Mouse (Mus musculus): Measurements from ENCODE around the gene Gm5134. TPM values are rescaled to one million over a fixed set of nuclear protein-coding genes. Genes with fewer than 3 reads are reported as not detected.

The Gm5134 gene
- not detected in 2 replicates for polyA plus RNA-seq (2016; fragmentation: Nextera tagmentation; extraction: Ambion mirVana)

DNA sequence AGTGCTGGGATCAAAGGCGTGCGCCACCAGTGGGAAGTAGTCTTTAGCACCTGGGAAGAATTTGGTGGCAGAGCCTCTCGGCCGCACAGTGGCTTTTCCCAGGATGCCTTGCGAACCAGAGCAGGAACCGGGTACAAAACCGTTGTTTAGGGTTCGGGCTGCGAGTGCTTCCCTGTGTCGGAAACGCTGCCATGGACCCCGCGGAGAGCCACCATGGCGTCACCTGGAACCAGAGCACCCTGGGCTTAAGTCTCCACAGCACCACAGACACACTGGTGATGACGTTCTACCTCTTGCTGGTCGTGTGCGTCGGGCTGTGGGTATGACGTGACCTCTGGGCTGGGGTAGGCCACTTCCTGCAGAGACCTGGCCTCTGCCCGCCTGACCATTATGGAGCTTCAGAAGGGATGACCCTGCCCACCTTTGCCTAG is at the start of gene Gm5134:
TSS of gene Gm5134 (plus strand) at position 134 of the 431 bp plus-strand sequence.
- no peak within 1 kb of the TSS for H3K9ac ChIP-seq
- no peak for ATAC-seq (ENCODE audit: low FRiP score)
- peaks cover 28% of the 10 kb centered on the region for H3K27me3 ChIP-seq
- H3K4me1 ChIP-seq = peaks cover 10% of the 10 kb centered on the region
- WGBS = 32% methylated on average over 20 of the region's 20 CpGs
- H3K36me3 ChIP-seq = no peaks in the 10 kb centered on the region
- H3K4me3 ChIP-seq = peak within 1 kb of the TSS; percentile 11; the same call in 1 of the 2 replicates
- H3K4me2 ChIP-seq (replicated peaks) = peak within 1 kb of the TSS; percentile 42
- no peak within 1 kb of the TSS for H3K27ac ChIP-seq
- no peaks in the 10 kb centered on the region for H3K9me3 ChIP-seq (replicated peaks)

DNA sequence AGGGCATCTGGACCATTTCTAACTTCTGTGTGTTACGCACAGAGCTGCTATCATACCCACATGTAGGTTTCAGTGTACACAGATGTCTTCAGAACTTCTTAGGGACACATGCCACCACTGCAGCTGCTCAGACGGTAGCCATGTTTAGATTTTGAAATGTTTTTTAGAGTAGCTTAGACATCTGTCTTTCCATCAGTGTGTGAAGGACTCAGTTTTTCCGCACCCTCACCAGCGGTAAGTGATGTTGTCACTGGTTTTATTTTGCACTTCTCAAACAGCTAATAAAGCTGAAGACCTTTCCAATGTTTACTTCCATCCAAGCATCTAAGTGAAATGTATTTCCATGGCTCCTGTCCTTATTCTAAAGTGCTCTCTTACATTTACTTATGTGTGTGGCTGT is 47.4 kb upstream of the Gm5134 start:
- Histone ChIP-seq H3K9me3 (replicated peaks) (no peaks in the 10 kb centered on the region), H3K36me3 (peaks cover 94% of the 10 kb centered on the region), H3K4me3 (no peak overlapping the region), H3K27ac (no peak overlapping the region), H3K27me3 (no peaks in the 10 kb centered on the region), H3K9ac (no peak overlapping the region), H3K4me1 (no peaks in the 10 kb centered on the region), H3K4me2 (replicated peaks) (no peak overlapping the region)
- 98% methylated on average over 4 of the region's 4 CpGs for WGBS
- no peak for ATAC-seq (ENCODE audit: low FRiP score)

DNA sequence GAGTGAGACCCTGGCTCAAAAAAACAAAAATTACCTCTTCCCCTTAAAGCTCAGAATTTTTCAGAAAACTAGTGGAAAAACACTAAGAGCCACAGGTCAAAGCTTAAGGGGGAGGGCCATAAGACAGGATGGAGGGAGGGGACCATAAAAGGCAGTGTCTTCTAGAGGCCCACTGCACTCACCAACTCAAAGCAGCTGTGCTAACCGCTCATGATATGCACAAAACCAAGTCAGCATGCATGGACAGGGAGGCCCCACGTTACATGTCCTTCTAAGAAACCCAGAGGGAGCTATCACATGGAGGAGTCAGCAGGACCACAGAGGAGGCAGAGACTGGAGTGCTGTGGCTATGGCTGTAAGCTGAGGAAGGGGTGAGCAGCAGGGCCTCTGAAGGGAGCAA is 43.6 kb upstream of the Gm5134 start:
- no peak overlapping the region for H3K27ac ChIP-seq
- no peak overlapping the region for H3K4me3 ChIP-seq
- H3K36me3 ChIP-seq = peaks cover 84% of the 10 kb centered on the region
- H3K9ac ChIP-seq = no peak overlapping the region
- no peaks in the 10 kb centered on the region for H3K9me3 ChIP-seq (replicated peaks)
- no peak overlapping the region for H3K4me2 ChIP-seq (replicated peaks)
- 0 out of 2 replicates have a peak, but pooled peaks cover under 1% of the 10 kb centered on the region for H3K4me1 ChIP-seq
- ATAC-seq (ENCODE audit: low FRiP score) = no peak
- 89% methylated on average over 2 of the region's 2 CpGs for WGBS
- H3K27me3 ChIP-seq = no peaks in the 10 kb centered on the region

DNA sequence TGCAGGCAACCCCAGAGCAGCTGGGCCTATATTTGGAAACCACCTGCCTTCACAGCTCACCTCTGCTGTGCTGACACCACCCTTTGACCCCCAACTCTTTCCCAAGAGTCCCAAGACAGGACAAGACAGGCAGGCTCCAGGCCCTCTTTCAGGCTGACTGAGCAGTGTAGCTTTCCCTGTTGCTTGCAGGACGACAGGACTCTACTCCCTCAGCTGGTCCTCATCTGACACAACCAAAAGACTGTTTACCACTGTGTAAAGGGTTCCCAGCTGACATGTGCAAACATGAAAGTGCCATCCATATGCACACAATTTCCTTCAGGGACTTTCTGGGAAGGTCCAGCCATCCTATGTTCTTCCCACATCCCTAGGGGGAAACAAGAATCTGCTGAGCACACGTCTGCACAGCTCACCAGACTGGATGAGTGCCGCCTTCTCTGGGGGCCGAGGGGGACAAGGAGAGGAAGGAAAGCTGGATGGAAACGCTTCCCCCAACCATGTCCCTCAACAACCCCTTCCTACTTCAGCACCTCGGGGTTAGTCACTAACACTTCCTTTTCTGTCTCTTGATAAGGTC is 41.2 kb upstream of the Gm5134 start:
- no peak for ATAC-seq (ENCODE audit: low FRiP score)
- peaks cover 69% of the 10 kb centered on the region for H3K36me3 ChIP-seq
- 66% methylated on average over 6 of the region's 6 CpGs for WGBS
- H3K27me3 ChIP-seq = no peaks in the 10 kb centered on the region
- no peak overlapping the region for H3K27ac ChIP-seq
- peaks cover 5% of the 10 kb centered on the region for H3K4me1 ChIP-seq
- no peak overlapping the region for H3K4me2 ChIP-seq (replicated peaks)
- H3K9ac ChIP-seq = no peak overlapping the region
- H3K4me3 ChIP-seq = no peak overlapping the region
- H3K9me3 ChIP-seq (replicated peaks) = no peaks in the 10 kb centered on the region

DNA sequence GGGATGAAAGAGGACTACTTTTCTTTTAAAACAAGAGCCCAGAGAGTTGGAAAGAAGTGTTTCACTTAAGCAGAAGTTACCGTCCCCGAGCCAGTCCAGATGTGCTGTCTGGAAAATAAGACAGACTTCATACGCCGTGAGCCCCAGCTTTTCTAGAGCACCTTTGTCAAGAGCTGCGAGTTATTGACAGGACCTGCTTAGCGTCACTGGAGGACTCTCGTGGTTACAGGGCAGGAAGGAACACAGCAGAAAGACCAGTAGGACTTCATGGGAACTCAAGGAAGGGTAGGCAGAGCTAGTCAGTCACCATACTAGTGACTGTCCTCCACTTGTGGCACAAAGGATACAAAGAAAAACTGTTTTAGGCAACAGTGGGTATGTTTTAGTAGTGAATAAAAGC is 38.8 kb upstream of the Gm5134 start:
- WGBS = 84% methylated on average over 7 of the region's 7 CpGs
- peaks cover 53% of the 10 kb centered on the region for H3K36me3 ChIP-seq
- H3K4me3 ChIP-seq = no peak overlapping the region
- H3K4me2 ChIP-seq (replicated peaks) = no peak overlapping the region
- no peak overlapping the region for H3K9ac ChIP-seq
- peaks cover 28% of the 10 kb centered on the region for H3K4me1 ChIP-seq
- ATAC-seq (ENCODE audit: low FRiP score) = no peak
- H3K9me3 ChIP-seq (replicated peaks) = no peaks in the 10 kb centered on the region
- no peak overlapping the region for H3K27ac ChIP-seq
- H3K27me3 ChIP-seq = no peaks in the 10 kb centered on the region

DNA sequence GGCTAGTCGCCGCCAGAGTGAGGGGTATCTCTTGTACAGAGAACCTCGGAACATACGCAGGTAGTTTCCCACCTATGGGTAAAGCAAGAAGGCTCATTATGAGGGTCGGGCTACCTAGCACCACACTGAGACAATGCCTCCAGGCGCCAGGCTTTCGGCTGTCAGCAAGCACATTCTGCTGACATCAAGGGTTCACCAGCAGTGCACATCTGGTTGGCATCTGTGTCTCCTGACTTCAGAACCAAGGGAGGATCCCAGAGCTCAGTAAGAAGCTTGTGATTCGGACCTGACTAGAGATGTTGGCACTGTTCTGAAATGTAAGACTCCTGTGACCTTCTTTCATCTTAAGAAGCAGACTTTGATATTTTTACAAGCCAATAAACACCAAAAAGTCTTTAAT is 37.5 kb upstream of the Gm5134 start:
- Histone ChIP-seq H3K9ac (no peak overlapping the region), H3K4me2 (replicated peaks) (no peak overlapping the region), H3K9me3 (replicated peaks) (no peaks in the 10 kb centered on the region), H3K4me3 (no peak overlapping the region), H3K36me3 (peaks cover 40% of the 10 kb centered on the region), H3K27me3 (no peaks in the 10 kb centered on the region), H3K27ac (no peak overlapping the region), H3K4me1 (peaks cover 29% of the 10 kb centered on the region)
- no peak for ATAC-seq (ENCODE audit: low FRiP score)
- WGBS = 70% methylated on average over 8 of the region's 8 CpGs

DNA sequence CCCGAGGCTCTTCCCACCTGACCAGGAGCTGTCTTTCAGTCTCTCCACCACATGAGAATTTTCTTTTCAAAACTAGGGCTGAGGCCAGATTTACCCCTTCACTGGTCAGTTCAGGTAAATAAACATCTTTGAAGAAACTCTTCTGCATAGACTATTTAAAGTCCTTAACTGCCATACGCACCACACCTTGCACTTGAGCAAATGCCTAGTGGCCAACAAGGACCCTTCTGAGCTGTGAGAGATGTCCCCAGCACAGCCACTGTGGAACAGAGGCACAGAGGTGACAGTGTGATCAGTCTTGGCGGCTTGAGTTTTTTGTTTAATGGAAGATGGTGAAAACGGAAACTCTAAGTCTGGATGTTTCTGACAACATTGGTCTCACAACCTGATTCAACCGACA is 35.3 kb upstream of the Gm5134 start:
- H3K27ac ChIP-seq = peak overlapping the region; percentile 66
- no peaks in the 10 kb centered on the region for H3K27me3 ChIP-seq
- peak overlapping the region; percentile 78 for H3K4me2 ChIP-seq (replicated peaks)
- no peak for ATAC-seq (ENCODE audit: low FRiP score)
- no peak overlapping the region for H3K4me3 ChIP-seq
- no peak overlapping the region for H3K9ac ChIP-seq
- H3K36me3 ChIP-seq = peaks cover 30% of the 10 kb centered on the region
- peaks cover 43% of the 10 kb centered on the region for H3K4me1 ChIP-seq
- whole genome bisulfite sequencing = 84% methylated on average over 5 of the region's 5 CpGs
- no peaks in the 10 kb centered on the region for H3K9me3 ChIP-seq (replicated peaks)

DNA sequence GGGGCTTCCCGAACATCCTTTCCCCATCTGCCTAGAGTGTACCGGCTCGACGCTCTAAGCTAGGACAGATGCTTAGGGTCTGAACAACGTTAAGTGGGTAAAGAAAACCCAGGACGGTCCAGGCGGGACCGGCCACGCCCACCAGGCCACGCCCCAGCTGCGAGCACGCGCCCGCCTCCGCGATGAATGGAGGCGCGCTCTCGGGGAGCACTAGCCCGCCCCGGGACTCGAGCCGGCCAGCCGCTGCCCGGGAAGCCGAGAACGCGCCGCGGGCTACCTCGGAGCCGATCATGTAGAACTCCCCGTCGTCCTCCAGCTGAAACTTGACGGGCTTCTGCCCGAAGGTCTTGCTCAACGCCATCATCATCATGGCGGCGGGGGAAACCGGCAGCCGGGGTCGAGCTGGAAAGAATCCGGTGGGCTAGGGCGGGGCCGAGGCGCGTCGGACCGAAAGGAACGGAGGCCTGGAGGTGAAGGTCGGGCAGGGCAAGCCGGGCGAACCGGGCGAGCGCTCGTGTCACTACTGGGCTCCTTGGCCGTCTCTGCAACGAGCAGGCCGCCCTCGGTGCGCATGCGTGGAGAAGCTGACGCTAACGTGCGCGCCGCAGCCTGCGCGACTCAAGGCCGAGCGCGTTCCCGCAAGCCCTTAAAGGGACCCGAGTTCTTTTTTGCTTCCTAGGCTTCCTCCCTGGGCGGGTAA is 33.1 kb upstream of the Gm5134 start, which contains the start of gene Smarcb1:
TSS of gene Smarcb1 (minus strand) at position 592 of the 700 bp plus-strand sequence.
- Histone ChIP-seq H3K4me3 (peak within 1 kb of the TSS; percentile 73), H3K4me1 (peaks cover 41% of the 10 kb centered on the region), H3K36me3 (peaks cover 19% of the 10 kb centered on the region), H3K4me2 (replicated peaks) (peak within 1 kb of the TSS; percentile 78), H3K9me3 (replicated peaks) (no peaks in the 10 kb centered on the region), H3K27me3 (no peaks in the 10 kb centered on the region), H3K9ac (peak within 1 kb of the TSS; percentile 90), H3K27ac (peak within 1 kb of the TSS; percentile 98)
- peak; percentile 90 for ATAC-seq (ENCODE audit: low FRiP score)
- 0% methylated on average over 75 of the region's 76 CpGs for WGBS

DNA sequence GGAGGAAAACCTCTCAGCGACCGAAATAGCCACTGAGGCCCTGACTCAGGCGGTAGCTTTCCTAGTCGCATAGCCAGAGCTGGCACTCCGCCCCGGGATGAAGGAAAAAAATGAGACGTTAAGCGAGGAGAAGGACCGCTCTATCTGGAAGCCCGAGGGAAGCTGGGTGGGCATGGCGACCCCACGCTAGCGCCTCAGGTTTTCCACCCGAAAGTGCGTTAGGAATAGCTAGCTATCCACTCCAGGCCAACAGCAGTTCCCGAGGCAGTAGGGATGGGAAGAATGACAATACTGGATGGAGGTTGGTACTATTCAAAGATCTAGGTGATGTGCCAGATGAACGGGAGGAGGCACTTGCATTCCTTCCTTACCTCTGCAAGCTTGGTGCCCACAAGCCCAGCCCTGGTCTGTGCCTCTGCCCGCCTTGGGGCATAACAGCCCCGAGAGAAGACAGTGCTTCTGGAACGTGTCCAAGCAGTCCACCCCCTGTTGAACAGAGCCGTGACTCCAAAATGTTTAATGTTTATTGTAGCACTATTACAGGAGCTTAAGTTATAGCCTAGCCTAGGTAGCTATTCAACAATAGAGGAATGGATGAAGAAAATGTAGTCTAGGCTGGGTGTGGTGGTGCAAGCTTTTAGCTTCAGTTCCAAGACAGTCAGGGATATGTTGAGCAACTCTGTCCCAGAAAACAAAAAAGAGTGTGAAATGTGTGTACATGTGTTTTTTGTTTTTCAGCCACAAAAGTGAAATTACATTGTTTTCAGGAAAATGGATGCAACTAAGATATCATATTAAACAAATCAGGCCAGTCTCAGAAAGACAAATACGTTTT is 32.4 kb upstream of the Gm5134 start:
- Histone ChIP-seq H3K36me3 (peaks cover 19% of the 10 kb centered on the region), H3K9ac (peak overlapping the region; percentile 90), H3K4me3 (peak overlapping the region; percentile 73), H3K9me3 (replicated peaks) (no peaks in the 10 kb centered on the region), H3K4me1 (peaks cover 41% of the 10 kb centered on the region), H3K27me3 (no peaks in the 10 kb centered on the region), H3K4me2 (replicated peaks) (peak overlapping the region; percentile 78), H3K27ac (peak overlapping the region; percentile 98)
- ATAC-seq (ENCODE audit: low FRiP score) = peak; percentile 44
- 5% methylated on average over 22 of the region's 22 CpGs for WGBS

DNA sequence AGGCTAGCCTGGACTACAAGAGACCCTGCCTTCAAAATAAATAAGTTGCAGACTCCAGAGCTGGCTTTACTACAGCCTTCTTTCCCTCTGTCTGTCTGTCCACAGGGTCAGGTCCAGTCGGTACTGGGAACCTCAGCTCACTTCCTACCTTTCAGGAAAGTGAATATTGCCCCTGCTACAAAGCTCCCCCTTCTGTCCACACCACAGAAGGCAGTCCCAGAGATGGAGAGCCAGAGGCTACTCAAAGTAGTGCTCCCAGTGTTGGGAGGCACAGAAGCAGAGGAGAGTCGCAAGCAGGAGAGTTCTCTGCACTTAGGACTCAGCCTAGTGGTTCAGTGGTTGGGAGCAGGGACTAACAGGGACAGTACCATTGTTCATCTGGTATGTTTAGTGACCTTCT is 30.0 kb upstream of the Gm5134 start:
- no peak overlapping the region for H3K27ac ChIP-seq
- H3K4me3 ChIP-seq = no peak overlapping the region
- H3K4me1 ChIP-seq = peaks cover 26% of the 10 kb centered on the region
- H3K9me3 ChIP-seq (replicated peaks) = no peaks in the 10 kb centered on the region
- WGBS = 54% methylated on average over 2 of the region's 2 CpGs
- ATAC-seq (ENCODE audit: low FRiP score) = no peak
- H3K36me3 ChIP-seq = peaks cover 16% of the 10 kb centered on the region; the same call in 1 of the 2 replicates
- H3K27me3 ChIP-seq = no peaks in the 10 kb centered on the region
- H3K9ac ChIP-seq = no peak overlapping the region
- H3K4me2 ChIP-seq (replicated peaks) = no peak overlapping the region

DNA sequence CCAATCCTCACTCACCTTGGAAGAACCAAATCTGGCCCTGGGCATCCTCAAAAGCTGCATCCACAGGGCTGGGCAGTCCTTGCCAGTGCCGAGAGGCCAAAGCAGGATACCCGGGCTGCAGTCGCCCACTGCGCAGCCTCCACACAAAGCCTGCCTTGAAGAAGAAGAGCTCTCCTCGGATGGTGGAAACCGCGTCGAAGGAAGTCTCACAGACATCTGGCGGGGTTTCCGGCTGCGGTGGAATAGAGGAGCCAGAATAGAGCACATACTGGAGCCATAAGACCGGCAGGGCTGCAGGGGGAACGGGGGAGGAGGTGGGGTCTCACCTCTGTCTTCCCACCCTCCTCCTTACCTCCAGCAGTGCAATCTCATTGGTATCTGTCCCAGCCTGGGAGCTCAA is 27.9 kb upstream of the Gm5134 start:
- no peak overlapping the region for H3K27ac ChIP-seq
- no peaks in the 10 kb centered on the region for H3K9me3 ChIP-seq (replicated peaks)
- H3K36me3 ChIP-seq = peaks cover 16% of the 10 kb centered on the region; the same call in 1 of the 2 replicates
- H3K27me3 ChIP-seq = peaks cover 13% of the 10 kb centered on the region
- WGBS = 74% methylated on average over 13 of the region's 13 CpGs
- ATAC-seq (ENCODE audit: low FRiP score) = no peak
- no peak overlapping the region for H3K9ac ChIP-seq
- H3K4me3 ChIP-seq = no peak overlapping the region
- H3K4me2 ChIP-seq (replicated peaks) = no peak overlapping the region
- H3K4me1 ChIP-seq = peaks cover 32% of the 10 kb centered on the region

DNA sequence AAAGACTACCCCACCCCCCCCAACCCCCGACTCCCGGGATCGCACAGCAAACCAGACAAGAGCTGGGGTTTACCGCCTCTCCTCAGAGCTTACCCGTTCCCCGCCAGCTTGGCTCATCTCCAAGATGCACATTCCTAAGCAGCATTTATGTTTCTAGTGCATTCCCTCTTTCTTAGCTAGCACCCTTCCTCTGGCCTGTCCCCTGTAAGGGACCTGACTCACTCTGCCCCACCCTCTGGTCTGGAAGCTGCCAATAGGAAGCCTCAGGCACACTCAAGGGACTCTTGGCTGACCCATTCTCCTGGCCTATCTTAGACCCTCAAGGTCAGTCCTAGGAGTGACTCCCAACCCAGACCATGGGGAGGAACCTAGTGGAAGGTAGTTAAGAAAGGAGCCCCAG is 24.0 kb upstream of the Gm5134 start:
- no peak overlapping the region for H3K4me3 ChIP-seq
- peaks cover 38% of the 10 kb centered on the region for H3K4me1 ChIP-seq
- no peak overlapping the region for H3K27ac ChIP-seq
- peaks cover 46% of the 10 kb centered on the region for H3K27me3 ChIP-seq
- ATAC-seq (ENCODE audit: low FRiP score) = no peak
- H3K9ac ChIP-seq = no peak overlapping the region
- H3K36me3 ChIP-seq = peaks cover 11% of the 10 kb centered on the region; the same call in 1 of the 2 replicates
- WGBS = 21% methylated on average over 6 of the region's 6 CpGs
- no peaks in the 10 kb centered on the region for H3K9me3 ChIP-seq (replicated peaks)
- H3K4me2 ChIP-seq (replicated peaks) = peak overlapping the region; percentile 98
